Mouse (Mus musculus) adrenal gland, adult (tissue): ENCODE measurements around the gene Rad50.

Source experiments
- DNase-seq, 2 experiments: peaks; one replicate each; pipeline ENCODE4 v3.0.0; 2022 to 2023; ENCODE audit warnings: low spot score in 1 of 2; ENCODE audit not compliant: inconsistent age in 2 of 2

The Rad50 gene

DNA sequence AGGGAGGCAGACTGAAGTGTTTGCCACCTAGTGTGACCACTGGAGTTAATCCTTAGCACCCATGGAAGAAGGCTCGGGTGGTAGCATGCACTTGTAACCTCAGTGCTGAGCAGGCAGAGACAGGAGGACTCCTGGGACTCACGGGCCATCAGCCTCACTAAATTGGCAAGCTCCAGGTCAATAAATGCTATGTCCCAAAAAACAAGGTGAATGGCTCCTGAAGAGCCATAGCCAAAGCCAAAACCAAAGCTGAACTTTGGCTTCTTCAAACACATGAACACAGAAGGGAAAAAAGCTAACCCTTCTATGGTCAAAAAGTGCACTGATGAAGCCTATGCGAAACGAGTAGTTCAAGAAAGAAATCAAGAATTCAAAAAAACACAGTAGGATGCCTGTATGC, 7.8 kb downstream of the Rad50 start:
- DNase-seq = no peak

DNA sequence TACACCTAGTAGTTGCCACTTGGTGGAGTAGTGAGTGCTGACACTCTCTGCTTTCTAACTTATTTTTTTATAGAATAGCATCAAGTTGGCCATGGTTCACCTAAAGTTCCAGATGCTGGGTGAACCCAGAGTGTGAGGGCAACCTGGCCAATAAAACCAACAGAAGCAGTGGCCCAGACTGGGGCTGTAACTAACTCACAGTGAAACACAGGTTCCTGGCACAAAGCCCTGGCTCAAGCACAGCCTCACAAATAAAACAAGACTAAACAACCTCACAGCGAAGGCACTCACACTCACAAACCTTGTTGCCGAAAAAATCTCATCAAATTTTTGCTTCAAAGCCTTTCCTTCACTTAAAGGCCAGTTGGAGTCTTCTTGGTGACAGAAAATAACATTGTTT, 8.6 kb downstream of the Rad50 start:
- no peak for DNase-seq

DNA sequence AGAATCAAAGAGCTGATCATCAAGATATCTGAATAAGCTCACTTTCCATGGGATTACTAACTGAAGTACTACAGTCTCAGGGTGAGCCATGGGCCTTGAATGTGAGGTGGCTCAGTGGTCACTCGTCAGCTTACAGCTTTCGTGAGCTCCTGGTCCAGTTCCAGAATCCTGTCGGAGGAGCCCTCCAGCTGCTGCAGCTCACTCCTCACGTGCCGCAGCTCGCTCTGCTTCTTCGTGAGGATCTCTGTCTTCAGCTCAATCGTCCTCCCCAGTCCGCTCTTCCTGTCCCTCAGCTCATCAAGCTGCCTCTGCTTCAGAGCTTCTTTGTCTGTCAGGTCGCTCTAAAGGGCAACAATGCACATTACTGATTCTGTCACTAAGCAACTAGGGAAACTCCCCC, 15.1 kb downstream of the Rad50 start:
- no peak for DNase-seq

DNA sequence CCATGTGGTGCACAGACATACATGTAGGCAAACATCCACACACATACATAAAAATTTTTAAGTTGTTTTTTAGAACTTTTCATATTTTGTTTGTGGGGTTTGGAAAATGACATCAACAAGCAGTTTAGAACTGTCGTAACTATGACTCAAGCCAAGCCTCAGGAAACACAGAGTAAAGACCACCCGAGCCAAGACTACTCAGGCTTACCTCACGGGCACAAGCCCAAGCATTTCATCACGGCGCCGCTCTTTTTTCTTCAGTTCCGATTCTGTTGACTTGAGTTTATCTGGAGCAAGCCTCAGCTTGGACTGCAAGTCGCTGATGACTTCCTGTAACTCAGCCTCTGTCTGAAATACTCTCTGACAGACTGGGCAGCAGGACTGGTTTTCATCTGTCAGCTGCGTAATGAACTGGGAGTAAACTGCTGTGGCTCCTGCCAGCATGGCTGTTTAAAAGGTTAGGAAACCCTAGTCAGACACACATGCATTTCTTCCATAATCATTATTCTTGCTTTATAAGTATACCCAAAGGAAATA, 24.1 kb downstream of the Rad50 start:
- DNase-seq = no peak

DNA sequence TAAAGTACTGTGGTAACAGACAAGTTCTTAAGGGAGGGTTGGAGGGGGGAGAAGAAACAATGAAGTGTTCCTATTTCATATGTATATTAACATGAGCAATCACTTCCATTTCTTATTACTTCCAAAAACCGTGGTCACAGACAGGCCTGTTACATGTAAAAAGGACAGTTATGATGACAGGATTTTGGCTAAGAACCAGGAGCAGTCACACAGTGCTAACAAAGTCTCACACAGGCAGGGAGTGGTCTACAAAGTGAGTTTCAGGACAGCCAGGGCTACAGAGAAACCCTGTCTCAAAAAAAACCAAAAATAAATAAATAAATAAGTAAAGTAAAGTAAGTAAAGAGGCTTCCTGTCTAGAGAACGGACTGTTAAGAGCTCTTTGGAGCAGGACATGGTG, 24.9 kb downstream of the Rad50 start:
- DNase-seq = no peak

DNA sequence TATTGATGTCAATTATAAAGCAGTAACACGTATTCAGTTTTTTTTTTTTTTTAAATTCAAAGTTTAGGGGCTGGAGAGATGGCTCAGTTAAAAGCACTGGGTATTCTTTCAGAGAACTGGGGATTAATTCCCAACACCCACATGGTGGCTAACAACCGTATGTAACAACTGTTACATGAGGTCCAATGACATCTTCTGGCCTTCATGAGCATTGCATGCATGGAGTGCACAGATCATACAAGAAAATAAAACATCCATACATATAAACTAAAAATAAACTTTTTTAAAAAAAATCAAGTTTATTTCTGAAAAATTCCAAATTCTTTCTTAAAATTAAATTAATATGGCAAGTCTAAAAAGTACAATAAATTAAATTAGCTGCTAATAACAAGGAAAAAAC, 25.4 kb downstream of the Rad50 start:
- DNase-seq = no peak

DNA sequence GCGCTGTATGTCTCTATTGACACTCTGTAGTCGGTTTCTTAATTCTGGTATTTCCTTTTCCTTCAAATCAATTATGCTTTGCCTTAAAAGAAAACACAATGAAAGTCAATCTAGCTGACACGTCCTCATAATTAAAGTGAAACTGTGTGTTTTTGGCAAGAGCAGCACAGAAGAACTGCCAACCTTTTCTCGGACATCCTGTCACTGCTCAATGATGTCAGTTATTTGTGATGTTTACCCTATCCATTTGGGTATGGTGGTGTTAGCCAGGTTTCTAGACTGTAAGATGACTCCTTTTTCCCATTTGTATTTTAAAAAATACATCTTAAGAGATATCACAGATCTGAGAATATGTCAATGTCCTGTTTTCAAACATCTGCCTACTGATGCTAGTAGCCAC, 27.0 kb downstream of the Rad50 start:
- no peak for DNase-seq

DNA sequence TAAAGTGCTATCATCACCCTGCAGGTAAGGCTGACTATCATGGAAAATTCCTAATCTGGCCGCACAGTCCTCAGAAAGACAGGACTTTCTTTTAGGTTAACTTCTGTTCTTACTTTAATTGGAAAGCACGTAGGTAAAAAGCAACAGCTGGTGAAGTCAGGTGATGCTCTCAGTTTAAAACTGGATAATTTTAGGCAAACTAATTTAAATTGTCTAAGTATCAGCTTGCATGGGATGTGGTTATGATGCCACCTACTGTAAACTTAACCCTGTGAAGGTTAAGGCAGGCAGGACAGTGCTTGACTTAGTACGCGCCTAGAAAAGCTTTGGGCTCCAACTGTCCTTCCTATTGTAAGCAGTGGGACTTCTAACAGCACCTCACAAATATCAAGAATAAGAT, 35.7 kb downstream of the Rad50 start:
- no peak for DNase-seq

DNA sequence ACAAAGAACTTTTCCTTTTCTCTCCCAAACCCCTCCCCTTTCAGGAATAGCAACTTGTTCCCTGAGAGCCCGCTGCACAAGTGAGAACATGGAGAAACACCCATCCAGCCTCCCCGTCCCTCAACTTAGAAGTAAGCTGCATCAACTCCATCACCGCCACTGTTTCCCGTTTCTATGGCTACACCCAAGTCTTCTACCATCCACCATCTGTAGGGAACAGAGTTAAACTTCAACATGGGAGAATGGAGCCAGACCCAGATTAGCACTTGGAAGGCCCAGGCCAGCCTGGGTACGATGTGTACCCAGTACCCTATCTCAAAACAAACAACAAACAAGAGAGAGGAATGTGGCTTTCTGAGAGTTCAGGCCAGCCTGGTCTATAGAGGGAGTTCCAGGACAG, 43.0 kb downstream of the Rad50 start:
- no peak for DNase-seq

DNA sequence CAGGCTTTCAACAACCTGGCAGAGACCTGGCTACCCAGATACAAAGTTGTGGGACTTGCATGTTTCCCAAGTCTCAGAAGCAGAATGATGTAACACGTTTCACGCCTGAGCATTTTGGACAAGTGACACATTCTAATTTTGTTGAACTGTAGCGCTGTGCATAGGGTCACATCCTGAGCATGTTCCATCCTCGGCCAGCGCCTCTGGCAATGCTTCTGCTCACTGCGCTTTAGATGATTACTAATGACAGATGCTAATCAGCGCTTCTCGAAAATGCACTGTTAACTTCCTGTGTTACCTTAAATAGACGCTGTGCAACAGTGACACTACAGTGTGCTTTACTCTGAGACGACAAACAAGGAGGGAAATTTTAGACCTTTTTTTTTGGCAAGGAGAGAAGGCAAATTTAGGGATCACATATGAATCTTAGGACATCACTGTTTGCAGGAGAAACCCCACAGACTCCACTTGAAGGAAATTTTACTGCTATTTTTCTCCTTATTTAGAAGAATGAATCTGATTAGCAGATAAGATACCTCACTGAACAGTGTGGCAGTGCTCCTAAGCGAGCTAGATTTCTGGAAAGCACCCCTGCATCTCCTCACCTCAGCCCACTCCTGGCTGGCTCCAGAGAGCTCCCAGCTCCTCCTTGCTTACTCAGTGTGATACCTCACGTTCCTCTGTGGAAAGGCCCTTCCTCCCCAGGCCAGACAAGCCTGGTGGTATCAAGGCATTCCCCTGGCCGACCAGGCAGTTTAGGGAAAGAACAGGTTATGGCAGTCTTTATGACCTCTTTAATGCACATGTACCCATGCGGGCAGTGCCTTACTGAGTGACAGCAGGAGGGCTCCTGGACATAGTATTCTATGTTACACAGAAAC, 44.1 kb downstream of the Rad50 start:
- no peak for DNase-seq

DNA sequence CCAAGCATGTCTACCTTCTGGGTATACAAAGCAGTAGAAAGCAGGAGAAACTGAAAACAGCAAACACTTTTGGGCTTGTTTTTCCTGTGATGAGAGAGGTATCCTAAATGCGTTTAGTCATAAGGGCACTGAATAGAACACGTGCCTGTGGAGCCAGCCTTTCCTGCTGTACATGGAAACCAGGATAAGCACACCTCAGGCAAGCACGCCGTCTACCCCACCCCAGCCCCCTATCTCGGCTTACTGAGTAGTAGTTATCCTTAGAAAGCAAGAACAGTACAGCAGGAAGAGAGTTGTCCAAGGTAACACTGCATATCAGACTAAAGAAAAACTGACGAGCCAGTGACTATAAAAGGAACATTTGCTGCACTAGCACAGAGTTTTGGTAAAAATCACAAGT, 49.3 kb downstream of the Rad50 start:
- DNase-seq = no peak

DNA sequence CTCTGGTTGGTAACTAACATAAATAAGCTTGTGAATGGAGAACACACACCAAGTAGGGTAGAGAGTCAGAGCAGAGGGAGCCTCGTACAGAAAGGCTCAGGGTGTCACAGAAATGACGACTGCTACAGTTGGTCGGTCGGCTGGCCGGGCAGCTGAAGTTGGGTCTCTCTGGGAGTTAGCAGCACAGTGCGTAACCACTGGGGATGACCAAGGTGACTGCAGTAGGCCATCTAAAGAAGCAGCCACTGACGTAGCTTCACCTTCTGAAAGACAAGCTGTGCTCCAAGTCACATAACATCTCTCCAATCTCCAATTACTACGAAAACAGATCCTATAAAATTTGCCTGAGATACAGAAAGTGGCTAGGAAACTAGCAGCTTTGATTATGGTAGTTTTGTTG, 49.7 kb downstream of the Rad50 start:
- no peak for DNase-seq

DNA sequence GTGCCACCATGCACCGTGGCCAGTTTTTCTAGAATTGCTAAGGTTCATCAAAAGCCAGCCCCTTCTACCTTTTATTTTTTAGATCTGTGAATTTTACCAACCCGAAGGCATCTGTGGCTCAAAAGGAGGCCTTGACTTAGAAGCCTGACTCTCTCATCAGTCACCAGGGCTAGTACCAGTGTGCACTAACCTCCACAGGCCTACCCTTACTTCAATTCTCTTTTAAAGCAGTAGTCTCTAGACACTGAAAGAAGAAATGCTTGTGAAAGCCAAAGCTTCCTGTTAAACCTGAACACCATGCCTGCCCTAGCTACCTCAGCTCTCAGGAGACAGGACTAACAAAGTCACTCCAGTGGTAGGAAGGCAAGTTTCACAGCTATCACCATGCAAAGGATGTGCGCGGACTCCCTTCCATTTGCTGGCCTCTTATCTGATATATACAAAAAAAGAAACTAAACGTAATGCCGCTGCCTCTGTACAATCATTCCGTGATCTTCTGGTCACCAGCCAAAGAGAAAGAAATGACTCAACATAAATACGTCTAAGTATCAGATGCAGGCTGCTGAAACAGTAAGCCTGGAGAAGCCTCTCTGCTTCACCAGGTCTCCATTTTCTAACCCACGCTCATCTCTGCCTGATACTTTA, 50.4 kb downstream of the Rad50 start:
- DNase-seq = peak in 1 of 2 experiments; percentile 41

DNA sequence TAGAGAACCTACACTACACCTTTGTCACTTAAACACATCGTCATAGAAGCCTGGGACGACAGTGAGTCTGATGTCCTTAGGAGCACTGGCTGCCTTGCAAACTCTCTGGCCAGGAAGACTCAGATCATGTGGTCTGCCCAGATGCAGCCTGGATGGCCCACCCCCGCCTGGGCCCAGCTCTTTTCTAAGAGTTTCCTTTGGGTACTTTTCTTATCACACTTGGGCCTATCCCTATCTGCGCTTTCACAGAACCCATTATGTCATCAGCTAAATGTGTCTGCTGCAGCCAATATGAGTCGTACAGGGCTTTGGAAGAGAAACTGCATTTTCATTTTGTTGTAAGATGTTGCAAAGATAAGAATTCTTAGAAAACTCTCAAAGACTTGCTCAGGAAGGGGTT, 52.1 kb downstream of the Rad50 start:
- DNase-seq = no peak

DNA sequence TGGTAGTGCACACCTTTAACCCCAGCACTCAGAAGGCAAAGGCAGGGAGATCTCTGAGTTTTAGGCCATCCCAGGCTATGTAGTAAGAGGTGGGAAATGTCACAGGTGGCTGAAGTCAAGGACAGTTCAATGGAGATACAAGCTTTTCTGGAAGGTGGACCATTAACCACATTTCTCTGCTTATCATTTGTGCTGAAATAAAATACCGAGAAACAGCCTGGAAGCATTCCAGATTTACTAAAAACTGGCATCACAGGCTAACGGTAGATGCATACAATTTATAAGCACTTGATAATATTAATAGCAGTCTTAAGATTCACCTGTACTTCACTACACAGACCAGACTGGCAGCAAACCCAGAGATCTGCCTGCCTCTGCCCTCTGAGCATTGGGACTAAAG, 54.7 kb downstream of the Rad50 start:
- no peak for DNase-seq

DNA sequence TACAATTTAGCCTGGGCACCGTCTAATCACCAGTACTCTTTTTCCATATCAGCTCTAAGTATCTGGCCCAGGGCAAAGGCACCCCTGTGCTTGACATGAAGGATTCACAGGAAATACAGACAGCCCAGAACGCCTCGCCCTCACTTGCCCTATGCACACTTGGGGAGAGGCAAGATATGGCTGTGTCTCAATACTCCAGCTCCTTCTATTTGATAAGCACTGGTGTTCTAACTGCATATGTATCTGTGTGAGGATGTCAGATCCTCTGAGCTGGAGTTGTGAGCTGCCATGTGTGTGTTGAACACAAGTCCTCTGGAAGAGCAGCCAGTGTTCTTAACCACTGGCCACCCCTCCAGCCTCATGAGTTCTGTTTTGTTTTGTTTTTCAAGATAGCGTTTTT, 55.7 kb downstream of the Rad50 start:
- DNase-seq = no peak

DNA sequence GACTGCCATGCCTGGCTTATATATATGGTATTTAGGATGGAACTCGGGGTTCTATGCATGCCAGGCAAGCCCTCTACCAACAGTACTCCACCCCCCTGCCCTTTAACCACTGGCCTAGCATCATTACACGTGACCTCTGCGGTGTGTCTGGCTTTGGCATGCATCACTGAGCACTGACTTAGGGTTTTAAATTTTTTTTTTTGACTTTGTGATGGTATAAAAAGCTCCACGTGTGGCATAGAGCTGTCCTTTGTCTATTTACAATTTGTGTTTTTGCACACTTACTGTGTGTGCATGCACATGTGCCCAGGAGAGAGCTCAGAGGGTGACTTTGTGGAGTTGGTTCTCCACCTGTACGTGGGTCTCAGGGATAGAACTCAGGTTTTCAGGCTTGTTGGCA, 63.1 kb downstream of the Rad50 start:
- DNase-seq = no peak

DNA sequence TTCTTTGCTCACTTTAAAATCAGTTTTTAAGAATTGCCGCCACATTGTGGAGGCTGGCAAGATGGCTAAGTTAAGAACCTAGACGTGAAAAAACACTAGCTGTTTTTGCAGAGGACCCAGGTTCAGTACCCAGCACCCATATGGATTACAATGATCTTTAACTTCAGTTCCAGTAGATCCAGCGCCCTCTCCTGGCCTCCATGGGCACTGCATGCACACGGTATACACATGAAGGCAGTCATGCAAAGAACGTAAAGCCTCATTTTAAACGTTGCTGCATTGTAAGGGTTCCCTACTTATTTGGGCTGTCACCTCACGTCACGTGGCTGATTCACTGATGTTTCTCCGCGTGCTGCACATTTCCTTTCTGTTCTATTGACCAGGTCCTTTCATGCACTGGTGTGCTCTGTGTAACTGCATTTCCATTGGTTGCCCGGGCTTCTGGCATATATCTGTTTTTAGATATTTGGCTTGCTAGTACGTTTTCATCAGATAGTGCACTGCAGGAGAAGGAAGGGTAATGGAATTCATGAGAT, 64.3 kb downstream of the Rad50 start:
- DNase-seq = no peak

DNA sequence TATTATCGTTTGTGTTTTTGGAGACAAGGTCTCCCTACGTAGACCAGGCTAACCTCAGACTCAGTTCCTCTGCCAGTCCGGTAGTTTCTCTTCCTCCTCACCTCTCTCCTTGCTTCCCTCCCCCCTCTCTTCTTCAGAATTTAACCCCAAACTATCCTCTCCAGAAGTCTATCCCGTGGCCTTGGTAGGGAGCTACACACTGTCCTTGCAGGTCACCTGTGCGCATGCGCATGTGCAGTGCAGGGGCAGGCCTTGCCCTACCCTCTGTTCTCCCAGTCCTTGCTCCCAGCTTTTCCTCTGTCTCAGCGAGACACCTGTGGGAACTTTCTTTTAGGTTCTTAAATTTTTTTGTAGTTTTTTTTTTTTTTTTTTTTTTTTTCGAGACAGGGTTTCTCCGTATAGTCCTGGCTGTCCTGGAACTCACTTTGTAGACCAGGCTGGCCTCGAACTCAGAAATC, 69.3 kb downstream of the Rad50 start:
- DNase-seq = no peak

DNA sequence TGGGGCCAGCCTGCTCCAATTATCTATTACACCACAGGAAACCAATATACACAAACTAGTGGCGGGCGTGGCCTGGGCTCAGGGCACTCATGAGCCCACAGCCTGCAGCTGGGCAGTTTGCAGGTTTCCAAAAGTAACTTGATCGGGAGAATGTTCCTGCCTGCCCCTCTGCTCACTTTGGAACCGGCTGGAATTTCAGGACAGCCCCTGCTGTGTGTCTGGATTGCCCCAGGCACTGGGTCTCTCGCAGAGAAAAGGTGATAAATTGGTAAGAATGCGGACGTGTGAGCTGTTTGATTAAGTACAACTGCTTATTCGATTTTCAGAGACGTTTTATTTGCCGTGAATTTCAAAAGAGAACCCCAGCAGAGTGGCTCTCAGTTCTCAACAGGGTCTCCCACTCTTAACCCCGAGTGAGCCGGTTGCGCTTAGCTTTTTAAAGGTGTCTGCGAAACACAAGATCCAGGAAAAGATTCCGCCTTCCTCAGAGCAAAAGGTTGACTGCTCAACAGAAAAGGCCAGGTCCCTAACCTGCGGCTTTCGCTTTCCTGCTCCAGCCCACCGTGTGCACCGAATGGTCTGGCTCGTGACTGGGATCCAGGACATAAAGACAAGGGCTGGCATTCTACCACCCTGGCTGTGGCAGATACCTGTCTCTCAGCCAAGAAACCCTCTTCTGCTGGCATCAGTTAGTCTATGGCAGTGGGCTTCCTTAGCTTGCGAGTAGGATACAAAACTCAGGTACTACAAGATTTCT, 69.9 kb downstream of the Rad50 start:
- DNase-seq = no peak

DNA sequence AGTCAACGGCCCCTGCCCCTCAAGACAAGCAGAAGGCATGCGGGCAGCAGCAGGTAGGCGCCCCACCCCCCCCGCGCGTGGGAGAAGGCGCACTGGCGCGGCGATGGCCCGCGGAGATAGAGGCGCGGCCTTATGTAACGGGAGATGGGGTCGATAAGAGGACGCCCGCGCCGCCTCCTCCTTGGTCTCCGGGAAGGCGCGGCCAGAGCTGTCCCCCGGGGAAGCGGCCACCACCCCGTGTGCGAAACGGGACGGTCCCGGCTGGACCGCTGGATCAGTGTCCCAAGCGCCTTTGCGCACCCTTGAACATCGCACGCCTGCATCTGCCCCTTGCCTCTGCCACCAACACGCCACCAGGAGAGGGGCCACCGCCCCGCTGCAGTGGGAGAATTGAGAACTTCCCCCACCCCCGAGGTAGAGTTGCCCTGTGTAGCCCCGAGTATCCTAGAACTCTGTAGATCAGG, 70.9 kb downstream of the Rad50 start:
- DNase-seq = peak; percentile 14 to 50
